Mouse (Mus musculus): ENCODE measurements around the gene Sox18. TPM values are rescaled to one million over a fixed set of nuclear protein-coding genes. Genes with fewer than 3 reads are reported as not detected.

Gene Sox18
- polyA plus RNA-seq (2015; fragmentation: Nextera tagmentation; extraction: Ambion mirVana): 28.7 and 32.0 TPM in 2 replicates

GRCm38 (mm10) chr2:181671326-181671725, at the start of gene Sox18:
Sox18 (minus strand) TSS chr2:181671640.
- Histone ChIP-seq H3K27ac (0 out of 2 replicates have a peak within 1 kb of the TSS, but pooled peaks have one; percentile 26), H3K9ac (no peak within 1 kb of the TSS; the same call in 1 of the 2 replicates), H3K27me3 (replicated peaks) (peaks cover 59% of the 10 kb centered on the region), H3K4me3 (replicated peaks) (peak within 1 kb of the TSS; percentile 45), H3K4me2 (peak within 1 kb of the TSS; percentile 87), H3K4me1 (peaks cover 18% of the 10 kb centered on the region), H3K36me3 (no peaks in the 10 kb centered on the region), H3K9me3 (no peaks in the 10 kb centered on the region)
- no peak for ATAC-seq (ENCODE audit: insufficient read depth, low FRiP score, low read depth)
- under 1% methylated on average over 41 of the region's 43 CpGs for WGBS

- no peak for ATAC-seq (ENCODE audit: insufficient read depth, low FRiP score, low read depth)
- H3K27ac ChIP-seq: no peak overlapping the region
- no peaks in the 10 kb centered on the region for H3K4me1 ChIP-seq
- no peak overlapping the region for H3K9ac ChIP-seq
- no peaks in the 10 kb centered on the region for H3K9me3 ChIP-seq
- H3K4me2 ChIP-seq: no peak overlapping the region
- H3K36me3 ChIP-seq: no peaks in the 10 kb centered on the region
- H3K4me3 ChIP-seq (replicated peaks): no peak overlapping the region
- H3K27me3 ChIP-seq (replicated peaks): no peaks in the 10 kb centered on the region
Observed at GRCm38 (mm10) chr2:181721200-181721599, 49.8 kb upstream of the Sox18 start.

GRCm38 (mm10) chr2:181720061-181720460, 48.6 kb upstream of the Sox18 start:
- Histone ChIP-seq H3K36me3 (no peaks in the 10 kb centered on the region), H3K9me3 (no peaks in the 10 kb centered on the region), H3K27me3 (replicated peaks) (no peaks in the 10 kb centered on the region), H3K4me2 (no peak overlapping the region), H3K27ac (no peak overlapping the region), H3K9ac (no peak overlapping the region), H3K4me3 (replicated peaks) (no peak overlapping the region), H3K4me1 (0 out of 2 replicates have a peak, but pooled peaks cover 1% of the 10 kb centered on the region)
- WGBS: 33% methylated on average over 3 of the region's 3 CpGs
- ATAC-seq (ENCODE audit: insufficient read depth, low FRiP score, low read depth): no peak

GRCm38 (mm10) chr2:181716991-181717390, 45.6 kb upstream of the Sox18 start:
- H3K27me3 ChIP-seq (replicated peaks): no peaks in the 10 kb centered on the region
- no peaks in the 10 kb centered on the region for H3K36me3 ChIP-seq
- 40% methylated on average over 3 of the region's 3 CpGs for WGBS
- no peak overlapping the region for H3K4me3 ChIP-seq (replicated peaks)
- no peak overlapping the region for H3K27ac ChIP-seq
- no peak overlapping the region for H3K9ac ChIP-seq
- no peak for ATAC-seq (ENCODE audit: insufficient read depth, low FRiP score, low read depth)
- H3K4me1 ChIP-seq: 0 out of 2 replicates have a peak, but pooled peaks cover 4% of the 10 kb centered on the region
- H3K4me2 ChIP-seq: no peak overlapping the region
- H3K9me3 ChIP-seq: no peaks in the 10 kb centered on the region

- 66% methylated on average over 3 of the region's 3 CpGs for WGBS
- Histone ChIP-seq H3K4me1 (0 out of 2 replicates have a peak, but pooled peaks cover 4% of the 10 kb centered on the region), H3K27me3 (replicated peaks) (no peaks in the 10 kb centered on the region), H3K27ac (no peak overlapping the region), H3K9ac (no peak overlapping the region), H3K9me3 (no peaks in the 10 kb centered on the region), H3K4me3 (replicated peaks) (peak overlapping the region; percentile 17; the same call in 1 of the 2 replicates), H3K4me2 (peak overlapping the region; percentile 39), H3K36me3 (no peaks in the 10 kb centered on the region)
- ATAC-seq (ENCODE audit: insufficient read depth, low FRiP score, low read depth): 0 out of 2 replicates have a peak, but pooled peaks have one; percentile 27
Observed at GRCm38 (mm10) chr2:181715382-181715781, 43.9 kb upstream of the Sox18 start.

- Histone ChIP-seq H3K4me2 (peak within 1 kb of the TSS; percentile 39), H3K9ac (no peak within 1 kb of the TSS), H3K27ac (no peak within 1 kb of the TSS), H3K9me3 (no peaks in the 10 kb centered on the region), H3K4me1 (0 out of 2 replicates have a peak, but pooled peaks cover 4% of the 10 kb centered on the region), H3K27me3 (replicated peaks) (no peaks in the 10 kb centered on the region), H3K36me3 (no peaks in the 10 kb centered on the region), H3K4me3 (replicated peaks) (peak within 1 kb of the TSS; percentile 17; the same call in 1 of the 2 replicates)
- peak; percentile 39; the same call in 1 of the 2 replicates for ATAC-seq (ENCODE audit: insufficient read depth, low FRiP score, low read depth)
- WGBS: 1% methylated on average over 7 of the region's 7 CpGs
Observed at GRCm38 (mm10) chr2:181714903-181715326, 43.5 kb upstream of the Sox18 start, which contains the start of gene Oprl1. Oprl1 (plus strand) TSS chr2:181715016.

- Histone ChIP-seq H3K27ac (no peak overlapping the region), H3K4me2 (no peak overlapping the region), H3K4me1 (0 out of 2 replicates have a peak, but pooled peaks cover 4% of the 10 kb centered on the region), H3K36me3 (no peaks in the 10 kb centered on the region), H3K9ac (no peak overlapping the region), H3K9me3 (no peaks in the 10 kb centered on the region), H3K27me3 (replicated peaks) (no peaks in the 10 kb centered on the region), H3K4me3 (replicated peaks) (no peak overlapping the region)
- 84% methylated on average over 1 of the region's 1 CpGs for WGBS
- ATAC-seq (ENCODE audit: insufficient read depth, low FRiP score, low read depth): no peak
Observed at GRCm38 (mm10) chr2:181713749-181714148, 42.3 kb upstream of the Sox18 start.

- Histone ChIP-seq H3K9me3 (no peaks in the 10 kb centered on the region), H3K27me3 (replicated peaks) (no peaks in the 10 kb centered on the region), H3K36me3 (no peaks in the 10 kb centered on the region), H3K4me1 (no peaks in the 10 kb centered on the region), H3K4me3 (replicated peaks) (no peak overlapping the region), H3K4me2 (no peak overlapping the region), H3K9ac (no peak overlapping the region), H3K27ac (no peak overlapping the region)
- ATAC-seq (ENCODE audit: insufficient read depth, low FRiP score, low read depth): no peak
- whole genome bisulfite sequencing: 46% methylated on average over 4 of the region's 4 CpGs
Observed at GRCm38 (mm10) chr2:181706668-181707067, 35.2 kb upstream of the Sox18 start.

GRCm38 (mm10) chr2:181698241-181698640, 26.8 kb upstream of the Sox18 start, which contains the start of gene Lkaaear1:
Lkaaear1 (minus strand) TSS chr2:181698442.
- Histone ChIP-seq H3K4me1 (peaks cover 5% of the 10 kb centered on the region), H3K9ac (no peak within 1 kb of the TSS), H3K27ac (no peak within 1 kb of the TSS), H3K4me2 (no peak within 1 kb of the TSS), H3K27me3 (replicated peaks) (no peaks in the 10 kb centered on the region), H3K9me3 (no peaks in the 10 kb centered on the region), H3K4me3 (replicated peaks) (no peak within 1 kb of the TSS), H3K36me3 (no peaks in the 10 kb centered on the region)
- 51% methylated on average over 5 of the region's 5 CpGs for WGBS
- ATAC-seq (ENCODE audit: insufficient read depth, low FRiP score, low read depth): no peak

- WGBS: 68% methylated on average over 33 of the region's 33 CpGs
- H3K4me1 ChIP-seq: peaks cover 16% of the 10 kb centered on the region
- H3K27me3 ChIP-seq (replicated peaks): no peaks in the 10 kb centered on the region
- ATAC-seq (ENCODE audit: insufficient read depth, low FRiP score, low read depth): no peak
- no peak overlapping the region for H3K9ac ChIP-seq
- H3K4me3 ChIP-seq (replicated peaks): no peak overlapping the region
- no peaks in the 10 kb centered on the region for H3K36me3 ChIP-seq
- H3K27ac ChIP-seq: no peak overlapping the region
- H3K4me2 ChIP-seq: no peak overlapping the region
- H3K9me3 ChIP-seq: no peaks in the 10 kb centered on the region
Observed at GRCm38 (mm10) chr2:181696801-181697420, 25.5 kb upstream of the Sox18 start.

- H3K9ac ChIP-seq: no peak overlapping the region
- ATAC-seq (ENCODE audit: insufficient read depth, low FRiP score, low read depth): no peak
- no peaks in the 10 kb centered on the region for H3K27me3 ChIP-seq (replicated peaks)
- 79% methylated on average over 1 of the region's 1 CpGs for WGBS
- H3K9me3 ChIP-seq: no peaks in the 10 kb centered on the region
- no peak overlapping the region for H3K4me2 ChIP-seq
- no peak overlapping the region for H3K27ac ChIP-seq
- no peaks in the 10 kb centered on the region for H3K36me3 ChIP-seq
- H3K4me1 ChIP-seq: peaks cover 16% of the 10 kb centered on the region
- H3K4me3 ChIP-seq (replicated peaks): no peak overlapping the region
Observed at GRCm38 (mm10) chr2:181695776-181696175, 24.3 kb upstream of the Sox18 start.

GRCm38 (mm10) chr2:181694581-181694980, 23.1 kb upstream of the Sox18 start:
- Histone ChIP-seq H3K27ac (0 out of 2 replicates have a peak overlapping the region, but pooled peaks have one; percentile 71), H3K4me1 (peaks cover 16% of the 10 kb centered on the region), H3K36me3 (0 out of 2 replicates have a peak, but pooled peaks cover 1% of the 10 kb centered on the region), H3K9ac (no peak overlapping the region), H3K4me2 (peak overlapping the region; percentile 96), H3K4me3 (replicated peaks) (peak overlapping the region; percentile 68; the same call in 1 of the 2 replicates), H3K9me3 (no peaks in the 10 kb centered on the region), H3K27me3 (replicated peaks) (no peaks in the 10 kb centered on the region)
- WGBS: 89% methylated on average over 3 of the region's 3 CpGs
- no peak for ATAC-seq (ENCODE audit: insufficient read depth, low FRiP score, low read depth)
